Mouse (Mus musculus) cerebellum, postnatal 4 days (tissue): Measurements from ENCODE around the gene Itgb8.

Source experiments
- DNase-seq, 2 experiments: peaks; one replicate each; pipeline ENCODE4 v3.0.0; 2022; ENCODE audit warnings: low spot score in 2 of 2, mixed read lengths in 1 of 2

Itgb8 gene

DNA sequence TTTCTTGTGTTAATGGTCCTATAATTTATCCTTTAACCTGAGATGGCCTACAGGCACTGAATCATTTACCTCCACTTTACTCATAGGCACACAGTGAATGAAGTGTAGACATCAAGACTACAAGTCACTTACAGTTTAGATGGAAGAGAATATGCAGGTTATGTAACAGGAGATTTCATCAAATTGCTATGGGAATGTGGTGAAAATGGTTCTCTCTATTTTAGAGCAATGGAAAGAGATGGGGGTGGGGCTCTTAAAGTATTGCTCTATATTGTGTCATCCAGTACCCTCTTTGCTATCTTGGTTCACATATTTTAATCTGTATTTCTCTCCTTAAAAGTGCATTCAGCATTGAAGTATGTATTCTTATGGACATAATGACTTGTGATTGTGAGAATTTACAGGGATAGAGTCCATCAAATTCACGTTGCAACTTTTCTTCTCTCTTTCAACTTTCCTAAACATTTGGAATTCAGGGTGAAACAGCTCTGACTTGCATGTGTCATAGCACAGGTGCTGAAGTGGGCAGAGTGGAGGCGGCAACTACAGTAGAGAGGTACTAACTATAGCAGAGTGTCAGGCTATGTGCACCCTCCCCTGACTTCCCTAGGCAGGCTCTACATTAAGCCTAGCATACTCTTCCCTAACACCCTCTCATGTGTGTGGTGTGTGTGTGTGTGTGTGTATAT lies 29.1 kb downstream of the Itgb8 start:
- no peak for DNase-seq

DNA sequence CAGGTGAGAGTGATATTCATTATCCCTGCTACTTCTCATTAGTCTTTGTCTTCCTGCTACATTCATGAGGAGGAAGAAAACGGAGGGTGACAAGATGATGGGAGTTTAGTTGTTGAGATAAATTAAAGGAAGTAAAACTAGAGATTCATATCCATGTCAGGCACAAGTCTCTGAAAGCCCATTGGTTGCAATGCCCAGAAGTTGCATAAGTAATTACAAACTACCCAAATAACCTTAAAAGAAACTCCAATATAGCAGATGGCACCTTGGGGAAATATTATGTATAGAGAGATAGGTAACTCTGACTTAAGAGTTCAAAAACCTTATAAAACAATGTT lies 31.2 kb downstream of the Itgb8 start:
- no peak for DNase-seq

DNA sequence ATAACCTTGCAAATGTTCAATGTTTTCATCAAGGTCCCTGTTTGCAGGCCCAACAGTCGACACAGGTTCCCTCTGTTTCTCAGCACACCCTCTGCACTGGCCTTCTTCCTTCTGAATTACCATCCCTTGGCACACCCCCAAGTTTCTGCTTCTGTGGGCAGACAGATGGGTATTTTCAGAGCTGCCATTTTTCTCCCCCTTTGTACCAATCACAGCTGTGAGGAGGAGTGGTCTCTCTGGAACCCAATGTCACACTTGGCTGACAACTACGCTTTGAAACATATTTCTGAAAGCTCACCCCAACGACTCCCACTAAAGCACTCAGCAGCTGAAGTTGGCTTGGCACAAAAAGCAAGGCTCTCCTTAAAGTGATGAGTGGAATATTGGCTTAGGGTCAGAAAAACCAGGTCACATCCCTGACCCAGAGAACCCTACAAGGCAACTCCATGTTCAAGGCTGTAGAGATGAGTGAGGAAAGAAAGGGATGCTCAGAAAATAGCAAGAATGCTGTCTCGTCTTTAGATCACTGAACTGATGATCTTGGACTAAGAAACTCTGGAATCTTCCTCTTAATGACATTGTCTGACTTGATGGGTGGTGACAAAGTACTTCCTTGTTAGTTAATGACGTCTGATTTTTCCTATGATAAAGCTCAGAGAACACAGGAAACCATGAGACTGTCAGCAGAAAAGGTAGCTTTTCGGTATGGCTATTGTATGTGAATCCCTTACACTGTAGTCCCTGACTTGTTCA lies 31.7 kb downstream of the Itgb8 start:
- peak in 1 of 2 experiments; percentile 65 for DNase-seq

DNA sequence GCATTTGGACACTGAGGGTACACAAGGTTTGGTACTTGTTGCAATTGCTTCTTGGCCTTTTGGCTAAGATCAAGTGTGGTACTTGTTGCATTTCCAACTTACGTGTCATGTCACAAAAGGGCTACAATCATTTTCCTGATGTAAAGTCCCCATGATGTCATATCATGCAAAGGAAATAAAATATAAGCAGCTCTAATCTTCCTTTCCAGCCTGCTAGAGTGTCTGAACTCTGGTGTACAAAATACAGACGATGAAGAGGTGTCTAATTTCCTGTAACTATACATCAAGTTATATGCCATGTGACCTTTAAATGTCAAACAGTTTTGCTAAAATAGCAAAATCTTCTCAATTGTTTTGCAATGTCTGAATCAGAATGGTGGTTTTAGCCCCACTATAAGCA lies 34.2 kb downstream of the Itgb8 start:
- no peak for DNase-seq

DNA sequence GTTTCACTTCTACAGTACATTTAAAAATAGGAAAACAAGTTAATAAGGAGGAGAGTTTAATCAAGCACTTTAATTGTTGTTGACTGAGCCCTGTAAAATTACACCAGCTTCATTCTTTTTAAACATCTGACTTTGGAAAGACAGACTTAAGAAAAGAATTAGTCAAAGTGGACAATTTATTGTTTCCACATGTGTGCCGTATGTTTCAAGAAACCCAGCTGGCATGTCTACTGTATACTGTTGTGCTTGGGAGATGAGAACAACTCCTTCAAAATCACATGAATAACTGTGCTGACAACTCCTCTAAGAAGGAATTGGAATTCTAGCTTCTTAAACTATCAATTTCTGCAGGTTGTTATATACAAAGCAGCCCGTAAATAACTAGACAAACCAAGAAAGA lies 35.8 kb downstream of the Itgb8 start:
- DNase-seq = no peak

DNA sequence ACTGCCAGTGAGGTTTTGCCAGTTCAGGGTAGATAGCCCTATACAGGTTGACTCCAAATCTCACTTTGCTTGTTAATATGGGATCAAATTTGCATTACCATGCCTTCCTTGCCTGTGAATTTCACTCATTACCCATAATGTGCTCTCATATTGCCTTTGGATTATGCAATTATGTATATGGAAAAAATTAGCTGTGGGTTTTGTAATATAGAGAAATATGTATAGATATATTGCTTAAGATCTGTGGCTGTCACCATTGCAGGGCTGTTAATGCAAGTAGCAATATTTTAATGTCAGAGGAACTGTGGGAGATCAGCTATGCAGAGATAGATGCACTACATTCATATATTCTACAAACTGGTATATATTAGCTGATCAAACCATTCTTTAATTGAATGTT lies 43.5 kb downstream of the Itgb8 start:
- no peak for DNase-seq

DNA sequence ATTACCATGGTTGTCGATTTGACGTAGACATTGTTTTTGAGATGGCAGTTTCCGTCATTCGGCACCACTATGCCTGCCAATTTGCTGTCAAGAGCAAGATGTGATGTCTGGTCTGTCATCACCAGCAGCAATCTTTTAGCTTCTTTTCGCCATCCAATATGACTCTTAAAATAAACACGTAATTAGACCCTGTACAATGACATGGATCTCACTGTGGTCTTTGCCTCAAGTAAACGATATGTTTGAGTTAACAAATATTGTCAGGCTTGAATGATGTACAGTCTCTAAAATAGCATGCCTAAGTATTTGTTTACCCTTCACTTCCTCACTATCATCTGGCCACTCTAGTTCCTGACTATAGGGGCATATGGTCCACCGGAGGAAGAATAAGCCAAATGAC lies 48.8 kb downstream of the Itgb8 start:
- DNase-seq = no peak

DNA sequence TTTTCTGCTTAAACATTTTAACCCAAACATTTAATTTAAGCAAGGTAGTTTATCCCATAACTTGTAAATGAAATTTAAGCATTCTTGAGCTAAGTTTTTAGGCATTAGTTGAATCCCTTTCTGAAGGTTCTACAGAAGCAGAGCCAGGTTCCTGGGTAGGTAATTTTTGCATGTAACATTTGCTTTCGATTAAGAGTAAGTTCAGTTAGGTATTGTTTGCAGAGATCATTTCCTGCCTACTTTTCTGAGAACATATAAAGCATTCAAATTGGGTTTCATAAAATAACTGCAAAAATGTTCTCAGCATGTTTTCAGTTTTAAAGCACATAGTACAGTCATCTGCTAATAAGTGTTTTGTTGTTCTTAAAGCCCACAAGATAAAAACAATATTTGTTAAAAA lies 53.2 kb downstream of the Itgb8 start:
- DNase-seq = no peak

DNA sequence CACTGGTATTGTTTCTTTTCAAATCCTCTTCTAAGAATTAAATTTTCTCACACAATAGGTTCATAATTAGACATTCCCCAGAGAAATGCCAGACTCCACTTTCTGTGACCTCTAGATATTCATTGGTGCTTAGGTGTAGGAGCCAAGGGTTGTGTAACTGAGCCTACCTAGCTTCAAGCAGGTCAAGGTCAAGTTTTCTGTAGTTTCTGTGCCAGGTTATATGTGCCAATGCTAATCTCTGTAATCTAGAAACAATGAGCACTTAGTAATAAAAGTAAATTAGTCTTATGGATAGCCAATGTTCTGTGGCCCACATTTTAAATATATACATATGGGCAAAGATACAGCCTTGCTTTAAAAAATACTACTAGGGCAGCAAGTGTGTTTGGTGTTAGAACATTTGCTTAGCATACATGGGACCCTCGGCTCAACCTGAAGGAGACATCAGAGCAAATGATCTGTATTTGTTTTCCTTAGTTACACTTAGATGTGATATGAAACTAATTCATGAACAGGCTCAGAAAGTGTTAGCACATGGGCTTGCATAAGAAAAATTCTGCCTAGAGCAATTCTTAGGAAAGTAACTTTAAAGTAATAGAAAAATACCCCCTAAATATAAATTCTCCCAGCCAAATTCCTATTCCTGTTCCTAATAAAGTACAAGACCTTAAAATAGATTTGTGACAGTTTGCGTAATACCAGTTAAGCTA lies 56.2 kb downstream of the Itgb8 start:
- no peak for DNase-seq

DNA sequence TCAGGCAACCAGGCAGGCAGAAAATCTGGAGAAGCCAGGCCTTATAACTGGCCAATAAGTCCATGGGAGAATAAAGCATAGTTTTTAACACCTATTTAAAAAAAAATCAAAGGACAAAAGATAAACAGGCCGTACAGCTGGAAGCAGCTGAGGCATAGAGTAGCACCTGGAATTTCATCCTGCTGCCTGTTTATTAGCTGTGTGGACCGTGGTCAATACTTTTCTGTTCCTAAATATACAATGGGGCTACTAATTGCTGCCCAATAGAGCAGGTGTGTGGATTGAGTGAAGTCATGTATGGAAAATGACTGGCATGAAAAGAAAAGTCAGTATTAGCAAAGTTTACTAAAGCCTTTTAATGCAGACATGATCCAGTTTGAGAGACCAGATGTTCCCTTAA lies 62.6 kb downstream of the Itgb8 start:
- no peak for DNase-seq

DNA sequence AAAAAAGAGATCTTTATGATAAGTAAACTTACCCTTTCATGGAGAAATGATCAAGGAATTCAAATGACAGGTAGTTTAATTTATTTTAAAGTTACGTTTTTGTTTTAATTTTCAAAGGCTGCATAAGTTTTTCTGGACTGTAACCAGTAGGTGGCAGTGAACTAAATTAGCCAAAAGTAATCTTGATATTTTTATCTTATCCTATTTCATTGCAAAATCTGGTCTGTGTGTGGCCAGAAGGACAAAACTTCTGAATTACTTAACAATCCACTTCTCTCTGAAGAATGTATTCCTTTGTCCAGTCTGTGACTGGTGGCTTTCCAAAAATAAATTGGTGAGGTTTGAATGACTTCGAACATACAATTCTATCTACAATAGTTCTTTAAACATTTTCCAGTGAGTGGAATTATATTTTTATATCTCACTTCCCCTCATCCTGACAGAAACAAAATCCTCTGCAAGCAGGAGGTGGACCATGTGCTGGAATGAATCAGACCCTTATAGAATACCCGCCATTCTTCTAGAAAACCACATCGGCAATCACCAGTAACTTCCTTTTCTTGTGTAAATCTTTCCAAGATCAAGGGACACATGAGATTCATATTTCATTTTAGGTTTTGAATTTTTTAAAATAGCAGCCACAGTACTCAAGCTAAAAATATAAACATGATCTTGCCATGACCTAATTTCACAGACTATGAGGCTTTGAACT lies 68.6 kb downstream of the Itgb8 start:
- DNase-seq = no peak

DNA sequence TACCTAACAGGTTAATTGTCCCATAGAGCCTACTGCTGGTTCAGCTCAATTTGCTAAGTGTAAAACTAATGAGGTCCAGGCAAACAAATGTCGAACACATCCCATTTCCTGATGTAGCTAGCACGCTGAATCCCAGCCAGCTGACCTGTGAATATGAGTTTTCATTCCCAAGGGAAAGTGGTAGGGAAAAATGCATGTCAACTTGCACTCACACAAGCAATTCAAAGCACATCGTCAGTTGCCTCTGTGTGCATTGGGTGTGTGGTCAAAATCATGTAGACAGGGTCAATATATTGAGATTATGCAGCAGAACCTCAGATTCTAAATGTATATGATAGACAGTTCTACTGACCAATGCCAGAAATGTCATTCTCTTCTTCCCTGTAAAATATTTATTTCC lies 69.5 kb downstream of the Itgb8 start:
- no peak for DNase-seq

DNA sequence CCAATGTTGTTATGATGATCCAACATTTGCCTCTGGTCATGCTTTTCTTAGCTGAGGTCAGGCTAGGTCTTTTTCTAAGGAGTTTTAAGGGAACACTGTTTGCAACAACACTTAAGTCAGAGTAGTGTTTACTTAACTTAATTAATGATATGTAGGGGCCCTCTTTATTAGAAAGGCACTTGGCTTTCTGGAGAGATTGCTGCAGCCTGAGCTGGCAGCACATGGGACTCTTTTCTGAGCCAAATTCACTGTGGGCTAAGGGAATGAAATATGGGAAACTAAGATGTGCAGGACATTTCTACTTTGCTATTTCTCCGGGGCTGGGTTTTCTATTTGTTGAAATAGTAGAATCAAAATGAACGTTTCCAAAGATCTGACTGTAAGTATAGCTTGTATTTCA lies 73.5 kb downstream of the Itgb8 start:
- DNase-seq = no peak

DNA sequence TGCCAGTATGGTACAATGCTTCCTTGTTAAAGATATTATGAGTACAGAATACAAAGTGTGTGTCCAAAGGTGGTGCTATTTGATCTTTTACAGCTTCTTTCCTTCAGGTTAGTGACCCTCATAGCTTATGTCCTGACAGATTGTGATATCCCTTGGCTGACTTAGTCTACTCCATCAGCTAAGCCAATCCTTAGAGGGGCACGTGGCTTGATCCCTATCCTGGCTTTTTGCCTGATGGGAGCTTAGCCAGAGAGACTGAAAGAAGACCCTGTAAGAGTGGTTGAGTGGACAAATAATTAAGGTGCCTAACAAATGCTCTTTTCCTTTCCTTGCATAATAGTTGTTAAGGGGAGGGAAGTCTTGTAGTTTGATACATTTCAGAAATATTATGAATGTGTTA lies 73.9 kb downstream of the Itgb8 start:
- DNase-seq = peak; percentile 26 to 68

DNA sequence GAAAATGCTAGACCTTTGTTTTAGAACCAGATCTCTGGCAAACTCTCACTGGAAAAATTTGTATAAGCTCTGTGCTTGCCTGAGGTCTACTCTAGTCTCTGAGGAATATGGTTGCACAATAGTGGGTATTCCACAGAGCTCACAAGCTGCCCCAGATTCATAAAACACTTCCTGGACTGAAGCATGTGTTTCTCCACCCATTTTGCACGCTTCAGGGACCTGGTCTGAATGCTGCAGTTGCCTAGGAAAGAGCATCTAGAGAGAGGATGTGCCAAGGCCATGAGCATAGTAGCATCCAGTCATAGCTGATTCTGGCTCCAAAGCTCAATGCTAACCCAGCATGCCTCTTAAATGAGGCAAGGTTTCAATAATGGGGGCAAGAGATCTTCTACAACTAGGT lies 74.4 kb downstream of the Itgb8 start:
- peak in 1 of 2 experiments; percentile 15 for DNase-seq

DNA sequence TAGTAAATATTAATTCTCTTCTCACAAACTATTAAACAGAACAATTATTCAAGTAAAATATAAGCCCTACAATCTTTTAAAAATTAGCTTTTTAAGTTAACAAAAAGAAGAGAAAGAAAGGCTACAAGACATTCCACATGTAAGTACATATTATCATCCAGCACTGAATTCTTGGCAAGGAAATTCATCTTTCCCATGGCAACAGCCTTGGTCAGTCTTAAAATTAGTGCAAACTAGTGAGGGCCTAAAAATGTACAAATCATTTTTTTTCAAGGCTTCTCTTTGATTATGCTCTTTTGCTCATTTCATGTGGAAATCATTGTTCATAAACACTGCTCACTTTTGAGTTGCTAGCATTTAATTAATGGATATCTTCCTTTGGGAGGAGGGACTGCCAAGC lies 77.8 kb downstream of the Itgb8 start:
- no peak for DNase-seq

DNA sequence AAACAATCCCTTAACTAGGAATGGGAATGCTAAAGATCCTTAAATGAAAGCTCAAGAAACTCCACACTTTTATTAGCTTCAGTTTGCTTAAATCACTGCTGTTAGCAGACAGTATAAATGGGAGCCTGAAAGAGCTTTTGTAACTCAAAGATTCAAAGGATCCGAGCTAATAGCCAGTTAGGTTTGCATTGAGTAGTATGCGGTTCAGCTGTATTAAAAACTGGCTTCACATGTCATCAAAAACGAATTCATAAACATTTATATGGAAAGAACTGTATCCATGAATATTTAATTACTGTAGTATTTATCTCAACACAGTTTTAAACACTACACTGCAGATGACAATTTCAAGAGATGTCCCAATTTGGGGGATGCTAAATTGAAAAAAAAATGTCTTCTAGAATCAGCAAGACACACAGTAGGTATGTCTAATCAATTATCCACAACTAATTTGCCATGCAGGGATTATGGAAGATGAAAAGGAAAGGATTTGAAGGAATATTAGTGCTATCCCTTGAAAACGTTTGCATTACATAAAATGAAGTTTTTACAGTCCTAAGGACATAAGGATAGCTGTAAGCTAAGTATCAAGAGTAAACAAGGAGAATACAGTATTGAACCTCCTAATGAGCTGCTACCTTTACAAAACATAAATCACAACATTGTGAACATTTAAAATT lies 79.2 kb downstream of the Itgb8 start:
- no peak for DNase-seq

DNA sequence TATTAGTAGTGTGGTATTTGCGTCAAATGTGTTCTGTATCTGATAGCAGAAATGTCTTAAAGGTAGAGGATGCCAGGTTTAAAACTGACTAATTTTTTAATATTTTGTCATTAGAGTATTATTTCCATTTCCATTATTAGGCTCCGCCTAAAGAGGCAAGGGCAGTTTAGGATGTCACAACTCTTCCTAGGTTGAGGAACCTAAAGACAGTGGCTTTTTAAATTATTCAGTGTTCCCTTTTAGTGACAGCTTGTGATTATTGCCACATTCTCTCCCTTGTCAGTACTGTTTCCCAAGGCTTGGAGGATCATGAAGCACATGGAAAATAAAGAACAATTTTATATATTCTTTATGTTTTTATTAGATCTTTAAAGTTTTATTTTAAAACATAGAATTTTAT lies 80.9 kb downstream of the Itgb8 start:
- no peak for DNase-seq

DNA sequence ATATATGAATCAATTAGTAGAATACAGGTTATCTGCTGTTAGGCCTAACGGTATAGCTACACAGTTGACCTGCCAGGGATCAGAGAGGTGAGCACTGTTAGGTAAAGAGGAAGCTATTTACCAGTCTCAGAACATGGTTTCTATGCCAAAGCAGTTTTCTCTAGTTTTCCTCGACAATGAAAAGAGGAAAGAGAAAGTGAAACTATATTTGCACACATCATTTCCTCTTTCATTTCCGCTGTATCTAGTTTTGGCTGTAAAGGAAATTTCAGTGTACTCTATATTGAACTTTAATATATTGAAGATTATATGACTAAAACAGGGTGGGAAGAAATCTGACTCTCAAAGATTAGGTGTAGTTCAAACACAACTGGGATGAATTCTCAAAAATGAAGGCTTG lies 81.5 kb downstream of the Itgb8 start:
- no peak for DNase-seq

DNA sequence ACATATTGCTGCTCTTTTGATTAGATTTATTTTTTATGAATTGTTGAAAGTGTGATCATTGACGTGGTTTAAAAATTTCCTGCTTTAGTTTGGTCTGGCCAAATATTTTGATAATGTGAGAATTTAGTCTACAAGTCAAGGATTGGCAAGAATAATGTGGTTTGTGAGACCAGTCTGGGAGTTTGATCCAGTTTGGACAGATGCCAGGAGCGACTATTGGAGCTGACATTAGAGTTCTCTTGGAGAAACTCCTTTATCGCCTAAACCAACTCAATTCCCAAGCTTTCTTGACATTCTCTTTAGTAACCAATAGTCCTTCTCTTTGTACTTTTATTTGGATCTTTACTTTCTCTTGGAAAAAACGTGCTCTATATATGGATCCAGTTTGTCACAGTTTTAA lies 83.0 kb downstream of the Itgb8 start:
- DNase-seq = no peak

DNA sequence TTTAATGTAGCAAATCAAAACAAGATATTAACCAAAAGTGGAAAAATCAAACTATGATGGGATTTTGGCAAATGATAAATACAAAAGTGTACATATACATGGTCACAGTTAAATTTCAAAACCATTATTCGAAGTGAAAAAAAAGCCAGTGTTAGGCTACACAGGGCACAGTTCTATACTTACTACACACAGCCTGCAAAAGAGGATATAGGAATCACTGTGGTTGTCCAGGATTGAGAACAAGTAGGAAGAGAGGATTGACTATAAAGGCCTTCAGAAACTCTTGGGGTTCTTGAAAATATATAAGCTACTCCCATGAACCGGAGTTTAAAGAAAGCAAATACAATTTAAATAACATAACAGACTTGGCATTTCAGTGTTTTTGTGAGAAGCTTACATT lies 87.6 kb downstream of the Itgb8 start:
- no peak for DNase-seq

DNA sequence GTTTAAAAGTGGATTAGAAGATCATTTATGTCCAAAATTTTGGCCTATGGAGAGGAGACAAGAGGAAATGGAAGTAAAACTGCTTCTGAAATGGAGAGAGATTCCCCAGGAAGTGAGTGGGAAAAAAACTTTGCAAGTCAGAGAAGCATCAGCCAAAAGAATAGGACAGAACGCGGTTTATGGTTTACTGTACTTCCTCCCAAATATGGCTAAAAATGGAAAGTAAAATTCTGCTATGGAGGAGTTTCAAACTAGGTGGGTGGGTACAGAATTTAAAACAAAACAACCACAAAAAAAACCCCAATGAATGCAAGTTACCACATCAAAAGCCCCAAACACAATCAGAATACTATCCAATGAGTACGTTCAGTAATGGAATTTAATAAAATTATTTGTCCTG lies 90.8 kb downstream of the Itgb8 start:
- no peak for DNase-seq
